Mouse (Mus musculus) kidney, adult 2 months (tissue): ENCODE results near the gene Tmem254a. TPM values are rescaled to one million over a fixed set of nuclear protein-coding genes. Genes with fewer than 3 reads are reported as not detected.
"Not testable (repeated sequence)": the region's sequence is repeated elsewhere in the genome, so short reads cannot be mapped to it uniquely, and the experiment has no call there.

Source experiments
- DNase-seq: peaks from one replicate; pipeline ENCODE4 v3.0.0; 2021
- H3K27ac ChIP-seq: fragments of 200-500 bp; 2 replicates; pipeline ENCODE4 v1.5.1; 2012; ENCODE audit warnings: low read depth, low read length, control low read depth, inconsistent platforms; ENCODE audit not compliant: insufficient read depth
- H3K27me3 ChIP-seq: fragments of 200-500 bp; replicated peaks from 2 replicates; pipeline ENCODE4 v1.6.1; 2012; ENCODE audit warnings: mild to moderate bottlenecking, moderate library complexity, low read length, inconsistent platforms; ENCODE audit not compliant: control insufficient read depth, insufficient read depth
- H3K36me3 ChIP-seq: fragments of 200-500 bp; 2 replicates; pipeline ENCODE4 v1.6.1; 2012; ENCODE audit warnings: mild to moderate bottlenecking, moderate library complexity, low read length, inconsistent platforms; ENCODE audit not compliant: control insufficient read depth, insufficient read depth
- H3K4me1 ChIP-seq: fragments of 200-500 bp; 2 replicates; pipeline ENCODE4 v1.6.1; 2011; ENCODE audit warnings: low read length; ENCODE audit not compliant: control insufficient read depth, insufficient read depth
- H3K4me3 ChIP-seq: fragments of 200-500 bp; 2 replicates; pipeline ENCODE4 v1.5.1; 2011; ENCODE audit warnings: mild to moderate bottlenecking, low read depth, low read length, control low read depth; ENCODE audit not compliant: insufficient read depth
- WGBS: fragments of 180-500 bp; shearing (Covaris S2); methylation state at CpG from one replicate; pipeline ENCODE4 v1.1.7; 2018; 5-methylcytosine and 5-hydroxymethylcytosine counted together
- polyA plus RNA-seq: library from polyadenylated mRNA; depleted of rRNA; stranded (reverse); fragments of >200 nt; gene quantifications from 2 replicates; pipeline ENCODE4 v1.2.3, GENCODE M21; 2012; rRNA removed

The Tmem254a gene
- 17.9 and 25.9 TPM in 2 replicates for polyA plus RNA-seq

DNA sequence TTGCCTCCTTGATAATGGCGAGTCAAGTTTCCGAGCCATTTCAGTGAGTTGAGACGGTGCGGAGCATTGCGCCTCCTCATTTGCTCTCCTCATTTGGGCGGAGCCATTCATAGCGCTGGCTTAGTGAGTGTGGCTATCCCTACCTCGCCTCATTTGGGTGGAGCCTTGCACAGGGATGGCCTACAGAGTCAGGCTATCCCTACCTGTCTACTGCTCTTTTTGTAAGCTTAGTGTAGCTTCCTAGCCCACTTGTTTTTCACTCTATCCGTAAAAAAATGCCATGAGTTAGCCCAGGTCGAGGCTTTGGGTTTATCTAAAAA is at the start of gene Tmem254a:
Gene Tmem254a, minus strand, starts transcription at position 111 of the 320 bp plus-strand sequence.
- not testable (repeated sequence) for H3K27ac ChIP-seq, DNase-seq, H3K36me3 ChIP-seq, H3K4me3 ChIP-seq, H3K27me3 ChIP-seq, H3K4me1 ChIP-seq
- no CpG with 5 or more reads among the region's 10 CpGs for WGBS

DNA sequence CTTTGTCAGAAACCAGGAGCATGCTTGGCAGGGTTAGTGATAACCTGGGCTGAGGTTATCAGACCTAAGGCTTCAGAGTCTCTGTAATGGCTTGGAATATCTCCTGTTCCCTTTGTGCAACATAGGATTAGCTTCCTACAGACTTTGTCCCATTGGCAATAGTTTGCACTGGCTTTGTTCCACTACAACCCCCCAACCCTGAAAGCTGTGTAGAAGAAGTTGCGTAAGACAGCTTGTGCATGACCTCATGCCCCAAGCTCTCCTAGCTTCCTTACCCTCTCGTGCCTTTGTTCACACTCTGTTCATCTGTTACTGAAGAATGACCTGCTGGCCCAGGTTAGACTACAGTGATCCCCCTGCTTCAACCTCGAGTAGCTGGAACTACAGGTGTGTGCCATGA is 30.4 kb upstream of the Tmem254a start:
- not testable (repeated sequence) for DNase-seq
- WGBS: no CpG with 5 or more reads among the region's 3 CpGs

DNA sequence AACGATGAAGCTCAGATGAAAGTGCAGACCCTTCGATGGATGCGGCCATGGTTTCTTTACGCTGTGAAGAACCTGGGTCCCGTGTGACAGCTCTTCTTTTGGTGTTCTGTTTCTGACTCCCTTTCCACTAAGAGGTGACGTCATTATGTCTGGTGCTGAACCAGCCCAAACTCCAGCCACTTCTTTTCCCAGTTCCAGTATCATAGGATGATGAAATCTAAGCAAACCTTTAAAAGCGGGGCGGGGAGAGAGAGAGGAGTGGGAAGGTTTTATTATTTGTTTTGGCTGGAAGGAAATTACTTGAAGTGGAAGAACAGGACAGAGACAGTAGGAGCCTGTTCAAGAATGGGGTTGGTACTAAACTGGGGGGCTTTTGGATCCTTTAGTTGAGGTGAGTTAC is 10.5 kb upstream of the Tmem254a start, which contains the start of gene Cphx1:
Gene Cphx1, plus strand, starts transcription at position 301 of the 400 bp plus-strand sequence.
- not testable (repeated sequence) for DNase-seq, H3K27ac ChIP-seq, H3K36me3 ChIP-seq, H3K4me1 ChIP-seq, H3K27me3 ChIP-seq, H3K4me3 ChIP-seq
- WGBS: no CpG with 5 or more reads among the region's 8 CpGs

More for the DNA sequence above, 30.4 kb upstream of the Tmem254a start:
- not testable (repeated sequence) for H3K4me1 ChIP-seq, H3K27me3 ChIP-seq, H3K27ac ChIP-seq, H3K36me3 ChIP-seq, H3K4me3 ChIP-seq

DNA sequence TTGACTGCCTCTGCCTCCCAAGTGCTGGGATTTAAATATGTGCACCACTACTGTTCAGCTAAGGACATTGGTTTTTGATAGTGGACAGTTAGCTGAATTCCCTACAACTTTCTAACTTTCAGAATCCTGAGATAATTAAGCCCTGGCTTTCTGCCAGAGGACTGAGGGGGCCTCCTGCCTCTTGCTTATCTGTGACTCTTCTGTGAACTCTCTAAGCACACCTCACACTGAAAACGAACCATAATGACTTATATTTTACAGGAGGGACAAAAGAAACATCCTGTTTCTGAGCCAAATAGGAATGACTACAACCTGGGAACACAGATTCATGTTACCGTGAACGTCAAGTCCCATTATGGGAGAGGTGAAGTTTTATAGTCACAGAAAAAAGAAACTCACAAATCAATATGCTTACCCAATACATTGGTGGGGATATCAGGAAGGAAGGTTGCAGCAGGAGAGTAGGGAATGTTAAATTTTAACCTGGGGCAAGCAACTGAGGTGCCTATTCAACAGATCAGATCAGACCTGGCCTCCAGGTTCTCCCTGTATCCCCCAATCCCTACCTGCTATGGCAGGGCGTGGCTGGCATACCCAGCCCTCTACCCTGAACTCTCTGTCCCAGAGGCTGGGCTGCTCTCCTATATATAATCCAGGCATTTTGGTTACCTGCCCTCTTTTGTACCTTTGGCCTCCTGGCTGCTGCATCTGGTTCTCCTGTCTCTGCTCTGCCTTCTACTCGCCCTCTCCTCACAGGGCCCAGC is 9.6 kb upstream of the Tmem254a start:
- H3K27ac ChIP-seq, H3K4me1 ChIP-seq, H3K4me3 ChIP-seq, H3K36me3 ChIP-seq, DNase-seq, H3K27me3 ChIP-seq: not testable (repeated sequence)
- WGBS: no CpG with 5 or more reads among the region's 5 CpGs

DNA sequence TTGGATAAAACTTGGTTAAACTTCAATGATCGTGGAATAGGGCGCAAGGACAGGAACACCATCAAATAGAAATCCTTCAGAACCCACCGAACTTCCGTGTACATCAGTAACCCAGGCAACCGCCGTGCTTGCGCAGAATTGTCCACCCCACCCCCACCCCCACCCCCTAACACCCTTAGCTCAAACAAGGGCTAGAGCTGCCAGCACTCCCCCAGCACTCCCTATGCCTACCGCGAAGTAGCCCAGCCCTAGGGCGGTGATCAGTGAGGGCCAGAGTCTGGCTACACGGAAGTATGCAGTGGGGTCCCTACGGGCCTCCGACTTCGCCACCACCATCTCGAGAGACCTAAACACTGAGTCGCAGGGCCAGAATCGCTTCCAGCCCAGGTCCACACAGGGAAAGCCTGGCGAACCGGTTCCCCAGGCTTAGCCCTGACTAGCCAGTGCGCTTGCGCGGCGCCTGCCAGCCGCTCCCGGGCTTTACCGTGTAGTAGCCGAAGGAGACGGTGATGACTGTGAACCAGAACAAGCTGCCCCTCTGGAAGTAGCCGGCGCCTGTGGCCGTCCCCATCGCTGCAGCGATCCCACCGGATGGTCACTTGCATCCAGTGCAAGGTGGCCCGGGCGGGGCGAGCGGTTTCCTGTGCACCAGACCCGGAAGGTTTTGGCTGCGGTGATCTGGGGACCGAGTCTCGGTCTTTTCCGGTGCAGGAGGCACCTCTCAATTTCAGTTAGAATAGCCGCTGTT is 484 bp downstream of the Tmem254a start:
- not testable (repeated sequence) for H3K36me3 ChIP-seq, H3K27ac ChIP-seq, DNase-seq, H3K4me3 ChIP-seq, H3K27me3 ChIP-seq, H3K4me1 ChIP-seq
- WGBS: no CpG with 5 or more reads among the region's 44 CpGs

DNA sequence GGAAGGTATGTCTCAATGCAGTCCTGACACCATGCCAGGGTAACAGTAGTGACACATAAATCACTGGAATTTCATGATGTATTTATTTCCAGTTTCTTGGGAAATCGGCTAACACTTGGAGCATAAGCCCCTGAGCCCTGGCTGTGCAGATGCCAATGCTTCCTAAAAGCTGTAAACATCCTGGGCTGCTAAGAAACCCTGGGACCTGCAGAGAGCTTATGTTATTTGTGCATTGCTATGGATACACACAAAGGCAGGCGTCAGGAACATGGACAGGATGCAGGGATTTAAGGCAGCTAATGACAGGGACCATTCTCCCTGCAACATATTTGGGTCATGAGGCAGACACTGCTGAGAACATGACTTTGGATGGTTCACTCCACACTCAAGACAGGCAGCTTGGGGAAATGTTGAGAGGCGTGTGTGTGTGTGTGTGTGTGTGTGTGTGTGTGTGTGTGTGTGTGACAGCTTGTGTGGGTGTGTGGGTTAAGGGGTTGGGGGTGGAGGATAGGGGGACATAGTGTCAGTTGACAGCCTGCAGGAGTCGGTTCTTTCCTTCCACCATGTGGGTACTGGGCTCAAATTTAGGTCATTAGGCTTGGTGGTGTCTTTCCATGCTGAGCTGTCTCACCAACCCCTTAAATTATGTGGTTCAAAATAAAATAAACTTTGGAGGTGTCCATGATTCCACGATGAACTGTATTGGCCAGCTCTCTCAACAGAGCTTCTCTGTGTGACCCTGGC is 8.9 kb downstream of the Tmem254a start:
- DNase-seq, H3K27me3 ChIP-seq, H3K4me1 ChIP-seq, H3K27ac ChIP-seq, H3K36me3 ChIP-seq, H3K4me3 ChIP-seq: not testable (repeated sequence)
- no CpG with 5 or more reads among the region's 5 CpGs for WGBS

DNA sequence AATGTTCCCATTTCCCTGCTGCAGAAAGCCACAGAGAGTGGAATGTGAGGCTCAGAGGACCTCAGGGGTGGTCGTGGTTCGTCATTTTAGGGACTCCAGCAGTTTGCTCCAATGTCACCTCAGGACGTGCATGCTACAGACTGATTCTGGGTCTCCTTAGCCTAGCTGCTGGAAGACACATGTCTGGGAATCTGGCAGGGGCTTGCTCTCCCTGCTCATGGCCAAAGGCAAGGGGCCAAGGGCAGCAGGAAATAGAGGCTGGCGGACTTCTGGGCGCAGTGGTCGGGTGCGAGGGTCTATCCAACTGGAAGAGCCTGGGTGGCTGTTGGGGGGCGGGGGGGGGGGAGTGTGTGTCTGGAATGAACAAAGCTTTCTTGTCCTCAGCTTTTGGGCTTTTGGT is 18.5 kb downstream of the Tmem254a start:
- not testable (repeated sequence) for DNase-seq, H3K4me3 ChIP-seq, H3K27me3 ChIP-seq, H3K36me3 ChIP-seq, H3K27ac ChIP-seq, H3K4me1 ChIP-seq
- no CpG with 5 or more reads among the region's 8 CpGs for WGBS

DNA sequence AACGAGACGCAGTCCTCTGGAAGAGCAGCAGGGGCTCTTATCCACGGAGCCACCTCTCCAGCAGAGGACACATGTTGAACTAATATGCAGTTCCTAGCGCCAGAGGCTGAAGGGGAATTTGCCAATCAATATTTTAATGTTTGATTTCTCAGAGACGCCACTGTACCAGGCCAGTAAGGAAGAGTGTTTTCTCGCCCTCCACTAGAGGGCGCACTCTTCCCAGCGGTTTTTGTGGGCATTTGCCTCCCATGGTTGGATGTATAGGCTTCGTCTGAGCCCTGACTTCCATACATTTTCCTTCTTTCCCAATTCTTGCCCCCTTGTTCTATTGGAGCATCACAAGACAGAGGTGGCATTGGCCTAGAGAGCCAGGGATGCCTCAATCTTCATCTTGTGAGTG is 20.2 kb downstream of the Tmem254a start:
- not testable (repeated sequence) for H3K4me3 ChIP-seq, H3K27ac ChIP-seq, DNase-seq, H3K4me1 ChIP-seq, H3K36me3 ChIP-seq, H3K27me3 ChIP-seq
- no CpG with 5 or more reads among the region's 9 CpGs for WGBS

DNA sequence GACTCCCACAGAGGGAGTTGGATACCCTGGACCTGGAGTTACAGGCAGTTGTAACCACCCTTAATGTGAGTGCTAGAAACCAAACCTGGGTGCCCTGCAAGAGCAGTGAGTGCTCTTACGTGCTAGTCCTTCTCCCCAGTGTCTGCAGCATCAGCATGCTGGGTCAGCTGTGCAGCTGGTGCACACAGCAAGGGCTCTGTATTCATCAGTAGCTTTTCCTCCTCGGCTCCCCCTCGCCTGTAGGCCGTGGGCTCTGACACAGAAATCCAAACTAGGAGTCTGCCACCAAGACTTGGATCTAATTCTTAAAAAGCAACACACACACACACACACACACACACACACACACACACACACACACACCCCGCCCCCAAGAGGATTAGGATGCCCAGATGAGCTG is 22.2 kb downstream of the Tmem254a start:
- H3K27me3 ChIP-seq, H3K36me3 ChIP-seq, H3K4me3 ChIP-seq, DNase-seq, H3K4me1 ChIP-seq, H3K27ac ChIP-seq: not testable (repeated sequence)
- WGBS: 70% methylated on average over 1 of the region's 5 CpGs

DNA sequence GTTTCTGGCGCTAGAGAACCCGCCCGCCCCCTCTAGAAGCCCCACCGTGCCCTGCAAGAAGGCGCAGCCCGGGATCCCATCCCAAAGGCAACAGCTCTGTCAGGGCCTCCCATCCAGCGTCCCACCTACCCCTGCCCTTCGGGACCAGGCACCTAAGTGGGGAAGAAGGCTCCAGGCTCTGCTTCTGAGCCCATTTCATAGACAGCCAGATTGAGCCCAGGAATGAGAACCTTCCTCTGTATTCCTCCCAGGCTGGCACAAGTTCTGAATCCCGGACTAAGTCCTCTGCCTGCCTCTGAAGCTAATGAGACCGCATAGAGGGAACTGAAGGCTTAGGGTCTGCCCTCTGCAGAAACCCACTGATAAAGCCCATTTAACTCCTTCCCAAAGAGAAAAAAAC is 24.5 kb downstream of the Tmem254a start, which contains the start of gene Plac9a:
Gene Plac9a, minus strand, starts transcription at position 101 of the 400 bp plus-strand sequence.
- not testable (repeated sequence) for H3K4me1 ChIP-seq, H3K27ac ChIP-seq, DNase-seq, H3K27me3 ChIP-seq, H3K4me3 ChIP-seq, H3K36me3 ChIP-seq
- WGBS: no CpG with 5 or more reads among the region's 10 CpGs

DNA sequence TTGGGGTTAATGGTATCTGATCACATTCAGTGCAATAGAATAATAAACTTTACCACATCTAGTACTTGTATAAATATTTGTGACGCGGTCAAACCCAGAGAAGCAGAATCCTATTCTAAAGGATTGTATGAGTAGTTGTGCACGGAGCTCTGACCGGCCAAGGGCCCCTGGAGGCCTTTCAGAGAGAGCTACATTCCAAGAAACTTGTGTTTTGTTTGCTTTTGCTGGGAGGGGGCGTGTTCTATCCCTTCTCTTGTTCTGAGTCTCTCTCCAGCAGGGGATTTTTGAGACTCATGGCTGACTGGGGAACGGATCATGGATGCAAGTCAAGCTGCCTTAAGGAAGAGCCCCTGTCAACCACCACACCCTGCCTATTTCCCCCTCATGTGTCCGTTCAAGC is 31.8 kb downstream of the Tmem254a start:
- not testable (repeated sequence) for H3K4me1 ChIP-seq, H3K27me3 ChIP-seq, H3K27ac ChIP-seq, H3K4me3 ChIP-seq, H3K36me3 ChIP-seq, DNase-seq
- no CpG with 5 or more reads among the region's 7 CpGs for WGBS
